Mouse (Mus musculus) testis, adult 2 months (tissue): ENCODE measurements around the gene Mtmr2.

Experiments used
- CTCF ChIP-seq: fragments of 200-500 bp; IDR thresholded peaks from 2 replicates; pipeline ENCODE4 v1.5.1; 2012; ENCODE audit warnings: low read depth, mild to moderate bottlenecking, inconsistent platforms, low read length, moderate library complexity; ENCODE audit not compliant: control insufficient read depth, insufficient read depth, insufficient replicate concordance
- POLR2A ChIP-seq: fragments of 200-500 bp; IDR thresholded peaks from 2 replicates; pipeline ENCODE4 v1.6.1; 2012; ENCODE audit warnings: low read depth, mild to moderate bottlenecking, inconsistent platforms, low read length, moderate library complexity; ENCODE audit not compliant: control insufficient read depth

- TF ChIP-seq CTCF (no peak), POLR2A (no peak)
These were observed 43.3 kb upstream of the Mtmr2 start for GRCm38 (mm10) chr9:13704917-13705316.
